Mouse (Mus musculus): Measurements from ENCODE around the gene Olfr877. TPM values are rescaled to one million over a fixed set of nuclear protein-coding genes. Genes with fewer than 3 reads are reported as not detected.

Gene Olfr877
- not detected in 2 replicates for total RNA-seq (2017)

GRCm38 (mm10) chr9:37853969-37854368 is at the start of gene Olfr877:
Gene Olfr877 (plus strand): TSS chr9:37854269.
- ATAC-seq (replicated peaks; ENCODE audit: low read depth, poor library complexity, severe bottlenecking), result no peak

- ATAC-seq (replicated peaks; ENCODE audit: low read depth, poor library complexity, severe bottlenecking), result peak; percentile 92
Measured at GRCm38 (mm10) chr9:37807235-37807634, 46.8 kb upstream of the Olfr877 start.

GRCm38 (mm10) chr9:37808456-37808855 is 45.6 kb upstream of the Olfr877 start:
- ATAC-seq (replicated peaks; ENCODE audit: low read depth, poor library complexity, severe bottlenecking), result peak; percentile 42; the same call in 1 of the 2 replicates

GRCm38 (mm10) chr9:37808976-37809375 is 45.1 kb upstream of the Olfr877 start:
- ATAC-seq (replicated peaks; ENCODE audit: low read depth, poor library complexity, severe bottlenecking), result no peak

- ATAC-seq (replicated peaks; ENCODE audit: low read depth, poor library complexity, severe bottlenecking), result no peak
Measured at GRCm38 (mm10) chr9:37814696-37815095, 39.4 kb upstream of the Olfr877 start.

- no peak for ATAC-seq (replicated peaks; ENCODE audit: low read depth, poor library complexity, severe bottlenecking)
Measured at GRCm38 (mm10) chr9:37829881-37830280, 24.2 kb upstream of the Olfr877 start.

- peak; percentile 94 for ATAC-seq (replicated peaks; ENCODE audit: low read depth, poor library complexity, severe bottlenecking)
Measured at GRCm38 (mm10) chr9:37833341-37833740, 20.7 kb upstream of the Olfr877 start.

GRCm38 (mm10) chr9:37849267-37849666 is 4.8 kb upstream of the Olfr877 start:
- no peak for ATAC-seq (replicated peaks; ENCODE audit: low read depth, poor library complexity, severe bottlenecking)

- no peak for ATAC-seq (replicated peaks; ENCODE audit: low read depth, poor library complexity, severe bottlenecking)
Measured at GRCm38 (mm10) chr9:37863325-37863724, 9.3 kb downstream of the Olfr877 start.

GRCm38 (mm10) chr9:37870246-37870645 is 16.2 kb downstream of the Olfr877 start:
- no peak for ATAC-seq (replicated peaks; ENCODE audit: low read depth, poor library complexity, severe bottlenecking)

GRCm38 (mm10) chr9:37871097-37871496 is 17.0 kb downstream of the Olfr877 start:
- no peak for ATAC-seq (replicated peaks; ENCODE audit: low read depth, poor library complexity, severe bottlenecking)

- no peak for ATAC-seq (replicated peaks; ENCODE audit: low read depth, poor library complexity, severe bottlenecking)
Measured at GRCm38 (mm10) chr9:37871536-37871935, 17.5 kb downstream of the Olfr877 start.

GRCm38 (mm10) chr9:37890960-37891359 is 36.9 kb downstream of the Olfr877 start:
- no peak for ATAC-seq (replicated peaks; ENCODE audit: low read depth, poor library complexity, severe bottlenecking)

- no peak for ATAC-seq (replicated peaks; ENCODE audit: low read depth, poor library complexity, severe bottlenecking)
Measured at GRCm38 (mm10) chr9:37896661-37897060, 42.6 kb downstream of the Olfr877 start, which contains the start of gene Olfr145. Gene Olfr145 (plus strand): TSS chr9:37896724.

- ATAC-seq (replicated peaks; ENCODE audit: low read depth, poor library complexity, severe bottlenecking), result no peak
Measured at GRCm38 (mm10) chr9:37905555-37905954, 51.5 kb downstream of the Olfr877 start.

Other genes starting within 250 kb of the Olfr877 start
- gene Spa17, start 240.5 kb upstream of the Olfr877 start, total RNA-seq (2017), result 5.9 and 15.3 TPM in 2 replicates
- gene Tbrg1, start 197.0 kb upstream of the Olfr877 start, total RNA-seq (2017), result 48.8 and 69.2 TPM in 2 replicates
- gene Panx3, start 185.0 kb upstream of the Olfr877 start, total RNA-seq (2017), result not detected in 2 replicates
- gene Olfr160, start 138.0 kb upstream of the Olfr877 start, total RNA-seq (2017), result not detected in 2 replicates
- gene Olfr874, start 109.2 kb upstream of the Olfr877 start, total RNA-seq (2017), result not detected in 2 replicates
- gene Olfr875, start 82.4 kb upstream of the Olfr877 start, total RNA-seq (2017), result not detected in 2 replicates
- gene Olfr876, start 51.2 kb upstream of the Olfr877 start, total RNA-seq (2017), result not detected in 2 replicates
- gene Olfr145, start 42.5 kb downstream of the Olfr877 start, total RNA-seq (2017), result not detected in 2 replicates
- gene Olfr878, start 63.6 kb downstream of the Olfr877 start, total RNA-seq (2017), result not detected in 2 replicates
- not detected in 2 replicates for gene Olfr881, start 137.6 kb downstream of the Olfr877 start, total RNA-seq (2017)
- not detected in 2 replicates for gene Olfr883, start 171.5 kb downstream of the Olfr877 start, total RNA-seq (2017)
- gene Olfr884, start 192.3 kb downstream of the Olfr877 start, total RNA-seq (2017), result not detected in 2 replicates
- gene Olfr885, start 207.1 kb downstream of the Olfr877 start, total RNA-seq (2017), result not detected in 2 replicates
- gene Olfr887, start 229.8 kb downstream of the Olfr877 start, total RNA-seq (2017), result not detected in 2 replicates